9 mouse cellular contexts compared by ENCODE assay signal in genomic region chr1:39196676-39197375, GRCm38 (mm10). TPM values are rescaled to one million over a fixed set of nuclear protein-coding genes. Genes with fewer than 3 reads are reported as not detected.
A peak's percentile ranks its signal among the peaks of the same experiment; 100 is the strongest.
DNase-seq lines count a peak whose midpoint lies in the region; ATAC-seq and TF ChIP-seq lines count a peak whose summit lies in the region.
"Had no signal": no experiment of that assay in that cellular context is flagged by ENCODE, and none has a peak within 500 bp of the region (broad histone marks: within the 10 kb centered on the region; RNA-seq: fewer than 3 reads in every experiment).

No protein-coding gene starts in this region.

- no peaks in the 10 kb centered on the region for H3K27me3 ChIP-seq in heart, postnatal 0 days (ENCODE audit: control insufficient read depth, insufficient read depth, low read length)

- peak; percentile 34 for DNase-seq in heart, postnatal 0 days (ENCODE audit: low spot score)
- no peak for DNase-seq in heart, postnatal 14 days
- peak; percentile 87 for DNase-seq in CD4-positive, CD25-positive, alpha-beta regulatory T cell, adult 2 months (ENCODE audit: low read depth, low spot score)
- DNase-seq in lung, postnatal 4 days = peak; percentile 58 to 61
- DNase-seq in cerebellum, adult 11-12 months = no peak
- no peak for DNase-seq in frontal cortex, postnatal 14 days (ENCODE audit: low spot score in 2 of 2)

- H3K4me2 ChIP-seq in heart, postnatal 0 days (ENCODE audit: low read depth, low read length) = no peak overlapping the region

- intact Hi-C loops in heart, postnatal 14 days (cut with DNase I) = loop anchor here (10.0 kb wide), 1 partner anchor 338 kb away; the partner anchor contains the start of gene Cnot11

- H3K36me3 ChIP-seq in heart, postnatal 0 days (replicated peaks; ENCODE audit: control insufficient read depth, insufficient read depth, low read length) = no peaks in the 10 kb centered on the region

- TF ChIP-seq EP300 in heart, postnatal 0 days (IDR thresholded peaks at IDR 0.05; ENCODE audit: low read depth) = no peak

- H3K4me3 ChIP-seq in heart, postnatal 0 days (ENCODE audit: low read depth, low read length) = no peak overlapping the region
- no peak overlapping the region for H3K4me3 ChIP-seq in bone marrow macrophage, adult 2 months (ENCODE audit: insufficient read depth, low read length)

- no peak overlapping the region for H3K9ac ChIP-seq in heart, postnatal 0 days (replicated peaks; ENCODE audit: low read depth, low read length)

- no peak for TF ChIP-seq POLR2A in bone marrow macrophage, adult 2 months (IDR thresholded peaks at IDR 0.05; ENCODE audit: borderline replicate concordance, low read depth, low read length)

- 51% methylated on average over 12 of the region's 12 CpGs for WGBS in heart, postnatal 0 days

- no peak for ATAC-seq in heart, postnatal 0 days (ENCODE audit: insufficient read depth, low read depth)
- no peak for ATAC-seq in erythroblast, adult 5-6 weeks (replicated peaks; ENCODE audit: low FRiP score, poor library complexity, severe bottlenecking)

- no peaks in the 10 kb centered on the region for H3K9me3 ChIP-seq in heart, postnatal 0 days (replicated peaks; ENCODE audit: control insufficient read depth, low read length)

- H3K27ac ChIP-seq in heart, postnatal 0 days (ENCODE audit: low read depth) = peak overlapping the region; percentile 82
- no peak overlapping the region for H3K27ac ChIP-seq in bone marrow macrophage, adult 2 months (ENCODE audit: insufficient read depth, low read depth, low read length)

- H3K4me1 ChIP-seq in heart, postnatal 0 days (ENCODE audit: control insufficient read depth, insufficient read depth) = peaks cover 24% of the 10 kb centered on the region
- H3K4me1 ChIP-seq in bone marrow macrophage, adult 2 months (ENCODE audit: control insufficient read depth, insufficient read depth, low read length) = peaks cover 8% of the 10 kb centered on the region

- 0 out of 2 replicates have a peak, but pooled peaks have one; percentile 27 for TF ChIP-seq CTCF in heart, postnatal 0 days (IDR thresholded peaks at IDR 0.05; ENCODE audit: low read depth)
- 0 out of 2 replicates have a peak, but pooled peaks have one; percentile 25 for TF ChIP-seq CTCF in bone marrow macrophage, adult 2 months (IDR thresholded peaks at IDR 0.05; ENCODE audit: low read depth, low read length)

RNA-seq across cellular contexts. Expression of gene Npas2, which starts 3.3 kb away (rescaled TPM):
- total RNA-seq in heart, postnatal 0 days (2014; rRNA removed; ENCODE audit: low replicate concordance) = 3.7 and 6.2 TPM in 2 replicates
- 2.9 and 3.5 TPM in 2 replicates for polyA plus RNA-seq in heart, postnatal 0 days (2015; fragmentation: Nextera tagmentation; extraction: Ambion mirVana)
- total RNA-seq in heart, postnatal 14 days (2021) = 1 to 10 TPM; 6.6 to 7.9 TPM
- 0.60 and 0.75 TPM in 2 replicates for polyA plus RNA-seq in bone marrow macrophage, adult 2 months (2012; ENCODE audit: insufficient read depth, insufficient read length, missing spikeins)
- not detected in 2 replicates for total RNA-seq in erythroblast, adult 5-6 weeks (2015; ENCODE audit: low replicate concordance)
- total RNA-seq in erythroblast, adult 5-6 weeks (2017; ENCODE audit: low replicate concordance) = 0.14 TPM in 1 of 2 replicates, not detected in the other
- total RNA-seq: neutrophil, adult 5-6 weeks had no signal

Comparison
In these comparisons a context has a peak if more than half of its experiments do, and no peak if none do; other contexts are left out.
1. DNase-seq: peak in heart, postnatal 0 days (single experiment), CD4-positive, CD25-positive, alpha-beta regulatory T cell, adult 2 months (single experiment) and lung, postnatal 4 days (2 of 2); none in heart, postnatal 14 days (0 of 2), cerebellum, adult 11-12 months (single experiment) and frontal cortex, postnatal 14 days (0 of 2).